Mouse (Mus musculus) liver, embryonic 14.5 days (tissue): ENCODE measurements around the gene Chmp2b.

Experiments used
- CTCF ChIP-seq: IDR thresholded peaks from 2 replicates; pipeline ENCODE4 v1.5.1; 2016; ENCODE audit warnings: antibody characterized with exemption, low read depth, control low read depth
- EP300 ChIP-seq: IDR thresholded peaks from 2 replicates; pipeline ENCODE4 v1.6.1; 2016; ENCODE audit warnings: antibody characterized with exemption, low read depth

DNA sequence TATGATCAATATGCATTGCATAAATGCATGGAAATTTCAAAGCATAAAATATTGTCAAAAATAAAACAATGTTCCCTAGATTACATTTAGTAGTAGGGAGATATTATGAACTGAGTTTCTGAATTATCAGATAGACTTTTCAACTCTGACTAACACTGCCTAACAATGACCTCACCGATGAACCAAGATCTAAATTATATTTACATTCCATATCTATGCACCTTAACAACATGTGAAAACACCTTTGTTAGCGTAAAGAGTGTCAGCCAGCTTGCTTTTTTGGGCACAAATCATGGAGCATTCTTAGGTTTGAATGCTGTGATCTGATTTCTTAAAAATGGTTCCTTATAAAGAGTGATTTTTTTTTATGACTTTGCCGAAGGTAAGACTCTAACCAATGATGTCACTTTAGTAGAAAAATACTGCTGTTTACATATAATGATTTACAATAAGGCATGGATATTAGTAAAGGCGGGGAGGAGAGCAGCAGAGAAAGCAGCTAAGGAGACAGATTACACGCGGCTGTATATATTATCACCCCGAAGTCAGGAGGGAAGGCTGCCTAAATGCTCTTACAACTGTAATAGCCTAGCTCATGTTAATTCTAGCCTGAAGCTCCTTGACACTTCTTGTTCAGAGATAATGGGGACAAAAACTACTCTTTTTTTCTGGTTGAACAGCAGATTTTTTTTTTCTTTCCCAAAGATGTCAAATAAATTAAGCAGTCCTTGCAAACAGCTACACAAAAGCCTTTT is 23.8 kb upstream of the Chmp2b start:
- no peak for TF ChIP-seq CTCF
- TF ChIP-seq EP300 = no peak
